Mouse (Mus musculus) intestine, embryonic 15.5 days (tissue): ENCODE measurements around the gene Gpr141. TPM values are rescaled to one million over a fixed set of nuclear protein-coding genes. Genes with fewer than 3 reads are reported as not detected.

ENCODE experiments used
- ATAC-seq: fragments of 200-750 bp; cut with Nextera tagmentation; 2 replicates; pipeline ENCODE4 v1.8.0; 2017; ENCODE audit warnings: moderate TSS enrichment, moderate library complexity
- H3K27ac ChIP-seq: fragments of 300-500 bp; sonication (generic); 2 replicates; pipeline ENCODE4 v1.5.1; 2015; ENCODE audit warnings: mild to moderate bottlenecking, inconsistent platforms
- H3K27me3 ChIP-seq: fragments of 300-500 bp; sonication (generic); replicated peaks from 2 replicates; pipeline ENCODE4 v1.6.1; 2015; ENCODE audit warnings: inconsistent platforms
- H3K36me3 ChIP-seq: fragments of 300-500 bp; sonication (generic); 2 replicates; pipeline ENCODE4 v1.6.1; 2015; ENCODE audit warnings: inconsistent platforms
- H3K4me1 ChIP-seq: fragments of 300-500 bp; sonication (generic); replicated peaks from 2 replicates; pipeline ENCODE4 v1.6.1; 2015; ENCODE audit warnings: inconsistent platforms
- H3K4me2 ChIP-seq: fragments of 300-500 bp; sonication (generic); replicated peaks from 2 replicates; pipeline ENCODE4 v1.6.1; 2015; ENCODE audit warnings: mild to moderate bottlenecking, inconsistent platforms
- H3K4me3 ChIP-seq: fragments of 300-500 bp; sonication (generic); replicated peaks from 2 replicates; pipeline ENCODE4 v1.5.1; 2015; ENCODE audit warnings: inconsistent platforms
- H3K9ac ChIP-seq: fragments of 300-500 bp; sonication (generic); 2 replicates; pipeline ENCODE4 v1.6.1; 2015; ENCODE audit warnings: inconsistent platforms
- H3K9me3 ChIP-seq: fragments of 300-500 bp; sonication (generic); 2 replicates; pipeline ENCODE4 v1.6.1; 2016; ENCODE audit warnings: inconsistent platforms
- WGBS: fragments of 180-500 bp; shearing (Covaris S2); methylation state at CpG from one replicate; pipeline ENCODE4 v1.1.7; 2015; 5-methylcytosine and 5-hydroxymethylcytosine counted together
- polyA plus RNA-seq: library from polyadenylated mRNA; unstranded; fragments of >200 nt; fragmentation: Nextera tagmentation; extraction: Ambion mirVana; gene quantifications from 2 replicates; pipeline ENCODE4 v1.2.1, GENCODE M21; 2015

Gene Gpr141
- polyA plus RNA-seq, 1 experiment from 2014 or later = 0.82 TPM

DNA sequence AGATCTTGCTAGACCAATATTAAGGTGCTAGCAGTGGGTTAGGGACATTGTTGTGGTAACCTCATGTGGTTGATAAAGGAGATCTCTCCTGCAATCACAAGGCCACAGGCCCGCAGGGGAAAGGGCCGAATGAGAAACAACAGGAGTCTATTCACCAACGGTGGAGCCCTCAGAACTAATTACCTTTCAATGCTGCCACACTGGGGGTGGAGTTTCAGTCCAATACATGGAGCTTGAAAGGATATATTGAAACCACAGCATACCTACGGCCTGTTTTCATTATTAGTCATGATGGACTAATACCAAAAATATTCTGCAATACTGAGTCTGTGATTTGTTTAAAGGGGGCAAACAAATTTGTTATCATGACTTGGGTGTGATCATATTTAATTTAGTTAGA, 120.3 kb downstream of the Gpr141 start:
- Histone ChIP-seq H3K4me1 (no peaks in the 10 kb centered on the region), H3K9ac (no peak overlapping the region), H3K4me3 (no peak overlapping the region), H3K27me3 (no peaks in the 10 kb centered on the region), H3K9me3 (no peaks in the 10 kb centered on the region), H3K36me3 (no peaks in the 10 kb centered on the region), H3K4me2 (no peak overlapping the region), H3K27ac (no peak overlapping the region)
- 63% methylated on average over 4 of the region's 4 CpGs for WGBS
- ATAC-seq = no peak

DNA sequence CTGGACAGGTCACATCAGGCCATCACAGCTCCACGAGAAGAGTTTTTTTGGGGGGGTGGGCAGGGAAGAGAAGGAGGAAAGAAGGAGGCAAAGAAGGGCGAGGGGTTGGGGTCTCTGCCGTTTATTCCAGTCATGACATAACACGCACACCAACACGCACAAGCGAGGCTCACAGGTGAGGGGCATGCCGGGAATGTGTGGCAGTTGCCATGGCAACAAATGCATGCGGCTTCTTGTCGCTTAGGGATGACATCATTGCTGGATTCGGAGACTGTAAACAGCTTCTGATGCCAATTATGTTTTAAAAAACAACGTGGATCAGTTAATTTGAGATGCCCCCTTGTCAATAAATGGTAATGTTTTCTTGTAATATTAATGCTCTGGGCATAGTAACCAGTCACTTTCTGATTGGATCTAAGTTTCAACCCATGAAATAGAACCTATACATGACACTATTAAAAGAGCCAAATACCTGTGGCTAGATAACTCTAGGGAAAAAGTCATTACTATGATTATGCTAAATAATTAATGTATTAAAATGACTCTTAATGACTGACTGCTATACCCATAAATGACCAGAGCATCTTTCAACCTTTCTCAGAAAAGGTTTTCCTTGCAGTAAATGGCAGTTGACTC, 122.5 kb downstream of the Gpr141 start:
- Histone ChIP-seq H3K27ac (no peak overlapping the region), H3K4me1 (no peaks in the 10 kb centered on the region), H3K9ac (no peak overlapping the region), H3K9me3 (no peaks in the 10 kb centered on the region), H3K4me3 (no peak overlapping the region), H3K27me3 (no peaks in the 10 kb centered on the region), H3K36me3 (no peaks in the 10 kb centered on the region), H3K4me2 (no peak overlapping the region)
- 72% methylated on average over 11 of the region's 11 CpGs for WGBS
- ATAC-seq = no peak

DNA sequence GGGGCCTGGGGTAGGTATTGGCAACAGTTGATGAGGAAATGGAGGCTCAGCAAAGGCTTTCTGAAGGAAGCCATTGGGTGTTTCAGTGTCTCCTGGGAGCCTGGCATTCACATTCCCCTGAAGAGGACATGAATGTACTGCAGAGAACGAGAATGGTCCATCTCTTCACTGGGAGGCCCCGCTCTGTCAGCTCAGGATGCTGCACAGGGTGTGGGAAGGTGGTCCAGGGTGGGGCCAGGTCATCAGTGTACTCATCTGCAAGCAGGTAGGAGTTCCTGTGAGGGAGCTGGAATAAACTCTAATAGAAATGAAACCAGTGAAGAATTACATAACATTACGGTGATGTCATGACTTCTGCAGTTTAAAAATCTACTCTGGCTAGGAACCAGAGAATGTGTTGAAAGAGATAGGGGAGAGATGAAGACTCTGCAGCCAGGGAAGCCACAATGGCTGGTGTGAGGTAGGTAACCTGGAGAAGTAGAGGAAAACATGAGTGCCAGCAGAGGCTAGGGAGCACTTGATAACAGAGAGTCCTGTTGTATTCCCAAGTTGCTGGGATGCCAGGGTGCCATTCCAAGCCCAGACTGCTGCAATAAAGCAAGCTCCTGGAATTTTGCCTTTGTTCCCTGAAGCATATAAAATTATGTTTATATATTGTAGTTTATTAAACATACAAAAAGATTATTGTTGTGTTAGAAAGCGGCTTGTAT, 123.2 kb downstream of the Gpr141 start:
- Histone ChIP-seq H3K27me3 (no peaks in the 10 kb centered on the region), H3K9ac (no peak overlapping the region), H3K9me3 (no peaks in the 10 kb centered on the region), H3K4me2 (no peak overlapping the region), H3K36me3 (no peaks in the 10 kb centered on the region), H3K4me1 (no peaks in the 10 kb centered on the region), H3K27ac (no peak overlapping the region), H3K4me3 (no peak overlapping the region)
- WGBS = 84% methylated on average over 4 of the region's 4 CpGs
- ATAC-seq = no peak

Other genes with a start within 250 kb of the Gpr141 start
- gene Epdr1, start 204.3 kb downstream of the Gpr141 start, polyA plus RNA-seq = 17.4 and 18.2 TPM in 2 replicates
- 0.47 and 1.8 TPM in 2 replicates for gene Sfrp4, start 201.2 kb downstream of the Gpr141 start, polyA plus RNA-seq
- gene Nme8, start 126.5 kb downstream of the Gpr141 start, polyA plus RNA-seq = not detected in 2 replicates